Comparison of ENCODE assay signal across 8 mouse cellular contexts in the genomic region with DNA sequence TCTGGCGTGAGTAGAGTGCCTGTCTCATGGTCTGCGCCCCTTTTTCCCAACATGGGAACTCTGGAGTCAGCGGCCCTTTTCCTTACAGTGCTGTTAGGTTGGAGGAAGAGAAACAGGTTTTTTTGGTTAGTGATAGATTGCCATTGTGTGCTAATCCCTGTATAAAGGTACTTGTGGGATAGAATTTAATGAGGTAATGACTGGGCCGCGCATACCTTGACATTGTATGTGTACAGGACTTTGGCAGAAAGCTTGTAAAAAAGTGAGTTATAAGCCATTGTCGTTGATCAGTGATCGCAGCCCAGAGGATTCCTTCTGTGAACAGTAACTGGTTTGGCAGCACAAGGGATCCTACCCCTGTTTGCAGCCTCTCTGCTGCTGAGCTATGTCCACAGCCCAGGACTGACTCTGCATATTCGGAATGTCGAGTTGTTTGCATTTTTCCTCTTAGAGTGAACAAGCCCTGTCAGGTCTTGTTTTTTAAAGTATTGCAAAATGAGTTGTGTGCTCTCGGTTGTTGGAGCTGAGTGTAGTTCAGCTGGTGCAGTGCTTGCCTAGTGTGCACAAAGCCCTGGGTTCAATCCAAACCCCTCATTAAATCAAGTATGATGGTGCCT. TPM values are rescaled to one million over a fixed set of nuclear protein-coding genes. Genes with fewer than 3 reads are reported as not detected.
DNase-seq lines count a peak whose midpoint lies in the region; ATAC-seq and TF ChIP-seq lines count a peak whose summit lies in the region.
"Had no signal": no experiment of that assay in that cellular context is flagged by ENCODE, and none has a peak within 500 bp of the region (broad histone marks: within the 10 kb centered on the region; RNA-seq: fewer than 3 reads in every experiment).

No protein-coding gene starts in this region.

- H3K27me3 ChIP-seq in Patski = no peaks in the 10 kb centered on the region
- H3K27me3 ChIP-seq in heart, embryonic 16.5 days (ENCODE audit: control insufficient read depth, insufficient read depth, low read length) = no peaks in the 10 kb centered on the region

- H3K27ac ChIP-seq in heart, embryonic 16.5 days (ENCODE audit: low read length) = peak overlapping the region; percentile 75
- no peak overlapping the region for H3K27ac ChIP-seq in left cerebral cortex, adult 2 months

- CTCF ChIA-PET in Patski (lab: Charles Lee) = interaction anchor here (0.7 to 6.8 kb wide), 15 partner anchors 11 to 407 kb away, joined by 3 to 68 read pairs (median 4); no protein-coding TSS in a partner anchor

- H3K9me3 ChIP-seq in heart, embryonic 16.5 days (replicated peaks; ENCODE audit: control insufficient read depth, low read length) = no peaks in the 10 kb centered on the region

- H3K4me2 ChIP-seq in heart, embryonic 16.5 days (ENCODE audit: low read depth, low read length) = no peak overlapping the region; the same call in 1 of the 2 replicates

- intact Hi-C loops in left cerebral cortex, adult 2 months (cut with DNase I) = no loop called here

- peak overlapping the region; percentile 36 for H3K9ac ChIP-seq in heart, embryonic 16.5 days (ENCODE audit: low read length)

- DNase-seq in kidney, postnatal 14 days = peak; percentile 33
- no peak for DNase-seq in kidney, adult 9 months
- DNase-seq in Patski (ENCODE audit: low read depth, low spot score) = no peak
- peak; percentile 76 for DNase-seq in lung, postnatal 36 days
- DNase-seq in gastrocnemius, adult 18-20 months (ENCODE audit: low spot score) = no peak
- DNase-seq in left cerebral cortex, adult 2 months (ENCODE audit: extremely low spot score in 1 of 2, low spot score in 2 of 2) = no peak
- DNase-seq: cerebellum, postnatal 10 days had no signal

- no peaks in the 10 kb centered on the region for H3K36me3 ChIP-seq in heart, embryonic 16.5 days (ENCODE audit: control insufficient read depth, insufficient read depth)

- TF ChIP-seq CTCF in Patski (IDR thresholded peaks at IDR 0.05) = no peak
- TF ChIP-seq CTCF in left cerebral cortex, adult 2 months (IDR thresholded peaks at IDR 0.05) = no peak

- in situ Hi-C loops in Patski (cut with MboI; ENCODE audit: low pct_unique_long_range_greater_than_20kb) = no loop called here

- peak; percentile 51 for ATAC-seq in Patski
- no peak for ATAC-seq in heart, embryonic 16.5 days (replicated peaks; ENCODE audit: extremely low read depth, insufficient read depth, low FRiP score)

- POLR2A ChIA-PET in Patski (lab: Charles Lee) = interaction anchor here (0.5 to 5.5 kb wide), 6 partner anchors 15 to 47 kb away, joined by 3 to 50 read pairs (median 4); no protein-coding TSS in a partner anchor

- peaks cover 27% of the 10 kb centered on the region for H3K4me1 ChIP-seq in heart, embryonic 16.5 days (ENCODE audit: control insufficient read depth, insufficient read depth, low read length)

- no peak overlapping the region for H3K4me3 ChIP-seq in heart, embryonic 16.5 days (ENCODE audit: low read length)
- no peak overlapping the region for H3K4me3 ChIP-seq in left cerebral cortex, adult 2 months

- 62% methylated on average over 10 of the region's 10 CpGs for WGBS in heart, embryonic 16.5 days

RNA-seq across cellular contexts. Expression of a gene that starts 4.0 kb away (rescaled TPM):
- polyA plus RNA-seq in Patski (2021) = 150 TPM
- polyA plus RNA-seq in heart, embryonic 16.5 days (2015; fragmentation: Nextera tagmentation; extraction: Ambion mirVana) = 16.9 and 17.1 TPM in 2 replicates
- 1 to 10 TPM; 2.6 to 5.1 TPM for total RNA-seq in gastrocnemius, adult 18-20 months (2021)
- 10 to 100 TPM; 58.0 to 59.9 TPM for total RNA-seq in left cerebral cortex, adult 2 months (2021)

RNA-seq across cellular contexts. Expression of a gene that starts 30.3 kb away (rescaled TPM):
- polyA plus RNA-seq in Patski (2021) = 29.3 TPM
- 5.6 and 5.8 TPM in 2 replicates for polyA plus RNA-seq in heart, embryonic 16.5 days (2015; fragmentation: Nextera tagmentation; extraction: Ambion mirVana)
- 10 to 100 TPM; 11.8 to 12.2 TPM for total RNA-seq in gastrocnemius, adult 18-20 months (2021)
- 10 to 100 TPM; 40.8 to 41.3 TPM for total RNA-seq in left cerebral cortex, adult 2 months (2021)

Comparison
In these comparisons a context has a peak if more than half of its experiments do, and no peak if none do; other contexts are left out.
1. DNase-seq: peak in kidney, postnatal 14 days (single experiment) and lung, postnatal 36 days (single experiment); none in kidney, adult 9 months (single experiment), Patski (single experiment), gastrocnemius, adult 18-20 months (single experiment) and left cerebral cortex, adult 2 months (0 of 2).
2. RNA of a gene that starts 4.0 kb away (total RNA-seq): 58.0 to 59.9 TPM in left cerebral cortex, adult 2 months; 2.6 to 5.1 TPM in gastrocnemius, adult 18-20 months; every median in the first group is over 4 times any median in the second.